Mouse (Mus musculus) MEL (cell line): ENCODE measurements around the gene Mrgprd.

Experiments
- CHD1 ChIP-seq: IDR thresholded peaks from 2 replicates; pipeline ENCODE4 v1.6.1; 2012; ENCODE audit warnings: low read depth, mild to moderate bottlenecking, inconsistent platforms, low read length, improper control_type of control experiment
- CHD2 ChIP-seq: IDR thresholded peaks from 2 replicates; pipeline ENCODE4 v1.6.1; 2011; ENCODE audit warnings: low read length, improper control_type of control experiment
- CTCF ChIP-seq, 3 experiments: IDR thresholded peaks in 2 of 3; conservative IDR thresholded peaks in 1 of 3; 2 replicates each; pipeline ENCODE4 v1.5.1; 2011 to 2012; ENCODE audit warnings: low read length in 3 of 3, low read depth in 2 of 3, mild to moderate bottlenecking in 2 of 3, improper control_type of control experiment in 1 of 3, inconsistent platforms in 1 of 3, mixed read lengths in 1 of 3, moderate library complexity in 1 of 3; ENCODE audit not compliant: control insufficient read depth in 1 of 3, insufficient read depth in 1 of 3, poor library complexity in 1 of 3, severe bottlenecking in 1 of 3
- E2F4 ChIP-seq: IDR thresholded peaks from 2 replicates; pipeline ENCODE4 v1.6.1; 2011; ENCODE audit warnings: low read depth, low read length, improper control_type of control experiment, borderline replicate concordance
- HCFC1 ChIP-seq: IDR thresholded peaks from 2 replicates; pipeline ENCODE4 v1.6.1; 2012; ENCODE audit warnings: low read depth, mild to moderate bottlenecking, inconsistent platforms, low read length, improper control_type of control experiment, moderate library complexity
- POLR2AphosphoS2 ChIP-seq: IDR thresholded peaks from 2 replicates; pipeline ENCODE4 v1.6.1; 2011; ENCODE audit warnings: low read length, improper control_type of control experiment
- POLR2AphosphoS5 ChIP-seq: IDR thresholded peaks from 2 replicates; pipeline ENCODE4 v1.6.1; 2012; ENCODE audit warnings: low read depth, borderline replicate concordance, mild to moderate bottlenecking, inconsistent platforms, low read length, moderate library complexity, mixed read lengths

- TF ChIP-seq POLR2AphosphoS2 (no peak), HCFC1 (no peak), CTCF (IDR thresholded peaks at IDR 0.05 in 2 of 3, conservative IDR thresholded peaks at IDR 0.05 in 1 of 3; ENCODE audit: control insufficient read depth in 1 of 3, insufficient read depth in 1 of 3, low read depth in 2 of 3, low read length in 3 of 3, poor library complexity in 1 of 3, severe bottlenecking in 1 of 3) (no peak), E2F4 (no peak), CHD2 (no peak), POLR2AphosphoS5 (no peak), CHD1 (no peak)
Measured at GRCm38 (mm10) chr7:145299562-145300320, 14.9 kb upstream of the Mrgprd start.
